Mouse (Mus musculus) layer of hippocampus, postnatal 10 days (tissue): ENCODE results near the gene Fscn2. TPM values are rescaled to one million over a fixed set of nuclear protein-coding genes. Genes with fewer than 3 reads are reported as not detected.
A peak's percentile ranks its signal among the peaks of the same experiment; 100 is the strongest.

Source experiments
- DNase-seq, 2 experiments: peaks; one replicate each; pipeline ENCODE4 v3.0.0; 2021; ENCODE audit warnings: low spot score in 2 of 2
- long read RNA-seq: library from polyadenylated mRNA; stranded (forward); transcript quantifications from one replicate; pipeline ENCODE4 v2.0.0, GENCODE M21; 2023
- total RNA-seq, 2 experiments: library from RNA; stranded (reverse); gene quantifications; 2 replicates each; pipeline ENCODE4 v1.2.3; 2021

The Fscn2 gene
- total RNA-seq: not detected
- long read RNA-seq, partial matches to known transcripts: 0 of 1 reads
- long read RNA-seq, other reads (novel, unspliced or antisense): 1 of 1 reads

DNA sequence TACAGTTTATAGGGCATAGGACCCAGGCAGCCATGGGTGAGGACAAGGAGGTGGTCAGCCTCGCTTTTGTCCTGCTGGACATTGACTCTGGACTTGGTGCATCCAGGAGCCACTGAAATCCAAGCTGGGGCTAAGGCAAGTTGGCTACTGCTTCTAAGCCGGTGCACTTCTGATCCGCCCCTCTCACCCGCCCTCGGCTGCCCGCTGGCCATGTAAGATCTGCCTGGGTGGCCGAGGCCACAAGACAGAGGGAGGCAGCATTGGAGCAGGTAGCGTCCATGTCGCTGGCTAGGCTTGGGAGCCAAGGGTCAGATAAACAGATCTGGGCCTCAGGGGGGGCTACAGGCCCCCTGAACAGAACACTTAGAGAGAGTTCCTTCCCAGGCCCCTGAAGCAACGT is at the start of gene Fscn2:
Gene Fscn2 (plus strand): TSS at position 240 of the 400 bp plus-strand sequence.
- no peak for DNase-seq

DNA sequence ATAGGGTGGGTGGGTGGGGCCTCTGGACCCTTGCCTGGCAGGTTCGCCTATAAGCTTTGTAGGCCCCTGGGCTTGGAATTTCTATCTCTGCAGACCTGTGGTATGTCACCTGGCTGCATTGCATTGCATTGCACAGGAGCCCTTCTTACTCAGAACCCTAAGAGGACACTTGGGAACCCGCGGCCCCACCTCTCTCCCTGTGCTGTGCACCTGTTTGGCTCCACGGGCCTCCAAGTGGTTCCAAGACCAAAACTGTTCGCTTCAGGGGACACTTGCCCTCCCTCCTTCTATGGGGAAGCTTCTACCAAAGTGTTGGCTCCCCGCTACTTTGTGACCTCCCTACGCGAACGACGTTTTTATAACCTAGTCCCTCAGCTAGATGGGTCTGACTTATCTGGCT is 49.8 kb upstream of the Fscn2 start:
- peak in 1 of 2 experiments; percentile 6 for DNase-seq

DNA sequence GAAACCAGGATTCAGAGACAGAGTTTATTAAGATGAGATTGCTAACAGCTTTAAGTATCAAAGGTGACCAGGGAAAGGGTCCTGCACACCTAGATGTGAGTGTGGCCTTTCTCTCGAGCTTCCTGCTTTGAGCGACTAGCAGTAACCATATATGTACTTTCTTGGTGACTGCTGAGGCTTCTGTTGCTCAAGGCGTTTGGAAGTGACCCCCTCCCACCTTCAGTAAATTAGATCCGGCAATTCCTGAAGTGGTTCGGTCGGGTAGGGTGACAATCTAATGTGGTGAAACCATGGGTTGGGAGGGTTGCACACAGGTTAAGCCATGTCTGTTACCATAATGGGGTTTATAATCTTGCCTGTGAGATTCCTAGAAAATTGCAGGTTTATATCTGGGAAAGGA is 49.3 kb upstream of the Fscn2 start:
- DNase-seq: no peak

DNA sequence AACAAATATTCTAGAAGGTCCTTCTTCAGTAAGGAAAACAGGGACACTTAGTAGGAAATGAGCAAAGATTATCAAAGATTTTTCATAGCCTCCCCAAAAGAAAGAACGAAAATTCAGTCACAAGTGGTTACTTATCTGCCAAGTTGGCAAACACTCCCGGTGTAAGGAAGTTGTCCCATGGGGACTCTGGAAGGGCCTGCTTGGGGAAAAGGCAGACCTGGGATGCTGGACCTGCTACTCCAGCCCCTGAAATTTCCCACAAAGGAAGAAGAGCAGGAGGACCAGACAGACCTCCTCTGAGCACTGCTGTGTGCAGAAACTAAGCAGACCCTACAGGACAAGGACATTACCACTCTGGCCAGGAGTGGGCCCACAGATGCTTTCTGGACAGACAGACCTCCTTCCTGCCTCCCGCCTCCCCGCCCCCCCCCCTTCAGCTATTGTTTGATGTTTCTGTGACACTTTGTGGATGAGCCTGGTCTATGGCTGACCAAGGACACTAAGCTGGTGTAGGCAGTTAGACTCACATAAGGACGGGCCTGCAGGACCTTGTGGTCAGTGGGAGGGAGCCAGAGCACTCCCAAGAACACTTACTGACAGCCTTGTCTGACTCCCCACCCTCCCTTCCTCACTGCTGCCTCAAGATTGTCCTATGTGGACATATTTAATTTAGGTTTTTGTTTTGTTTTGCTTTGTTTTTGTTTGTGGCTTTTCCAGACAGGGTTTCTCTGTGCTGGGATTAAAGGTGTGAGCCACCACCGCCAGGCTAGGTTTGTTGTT is 47.2 kb upstream of the Fscn2 start:
- DNase-seq: no peak

DNA sequence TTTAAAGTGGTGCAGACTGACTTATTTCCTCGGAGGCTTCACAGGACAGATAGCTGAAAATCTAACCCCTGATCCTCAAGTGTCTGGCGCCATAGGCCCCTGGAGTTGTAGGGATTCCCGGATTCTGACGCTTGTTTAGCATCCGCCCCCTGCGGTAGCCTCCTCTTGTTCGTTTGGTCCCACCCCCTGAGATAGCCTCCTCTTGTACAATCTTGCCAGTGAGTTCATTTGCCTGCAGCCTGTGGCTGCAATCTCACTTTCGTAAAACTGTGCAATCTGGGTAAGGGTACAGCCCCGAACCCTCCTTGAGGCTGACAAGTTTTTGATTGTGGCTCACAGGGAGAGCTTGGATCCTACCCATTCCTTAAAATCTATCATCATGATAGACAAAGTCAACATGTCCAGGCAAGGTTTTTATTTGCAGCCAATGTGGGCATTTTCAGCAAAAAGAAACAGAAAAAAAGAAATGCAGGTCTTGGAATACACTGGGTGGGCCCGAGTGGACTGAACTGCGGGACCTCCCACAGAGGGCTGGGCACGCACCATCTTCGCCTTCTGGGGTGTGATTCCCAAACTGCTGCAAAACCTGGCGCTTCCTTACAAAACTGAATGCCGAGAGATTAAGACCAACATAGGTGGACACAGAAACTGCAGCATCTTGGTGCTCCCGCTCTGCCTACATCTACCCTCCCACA is 46.5 kb upstream of the Fscn2 start:
- DNase-seq: no peak

DNA sequence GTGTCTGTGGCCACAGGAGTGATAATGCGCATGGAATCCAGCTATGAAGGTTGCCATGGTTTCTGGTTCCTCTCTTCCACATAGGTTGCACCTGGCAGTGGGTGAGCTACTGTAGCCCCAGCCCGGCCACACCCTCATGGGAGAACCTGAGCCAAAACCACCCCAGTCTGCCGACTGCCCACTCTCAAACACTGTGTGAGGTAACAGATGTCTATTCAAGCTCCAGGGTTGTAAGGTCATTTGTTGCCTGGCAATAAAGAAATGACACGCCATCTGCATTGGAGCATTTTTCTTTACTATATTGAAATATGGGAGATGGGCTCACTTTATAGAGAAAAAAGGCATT is 45.9 kb upstream of the Fscn2 start:
- DNase-seq: no peak

DNA sequence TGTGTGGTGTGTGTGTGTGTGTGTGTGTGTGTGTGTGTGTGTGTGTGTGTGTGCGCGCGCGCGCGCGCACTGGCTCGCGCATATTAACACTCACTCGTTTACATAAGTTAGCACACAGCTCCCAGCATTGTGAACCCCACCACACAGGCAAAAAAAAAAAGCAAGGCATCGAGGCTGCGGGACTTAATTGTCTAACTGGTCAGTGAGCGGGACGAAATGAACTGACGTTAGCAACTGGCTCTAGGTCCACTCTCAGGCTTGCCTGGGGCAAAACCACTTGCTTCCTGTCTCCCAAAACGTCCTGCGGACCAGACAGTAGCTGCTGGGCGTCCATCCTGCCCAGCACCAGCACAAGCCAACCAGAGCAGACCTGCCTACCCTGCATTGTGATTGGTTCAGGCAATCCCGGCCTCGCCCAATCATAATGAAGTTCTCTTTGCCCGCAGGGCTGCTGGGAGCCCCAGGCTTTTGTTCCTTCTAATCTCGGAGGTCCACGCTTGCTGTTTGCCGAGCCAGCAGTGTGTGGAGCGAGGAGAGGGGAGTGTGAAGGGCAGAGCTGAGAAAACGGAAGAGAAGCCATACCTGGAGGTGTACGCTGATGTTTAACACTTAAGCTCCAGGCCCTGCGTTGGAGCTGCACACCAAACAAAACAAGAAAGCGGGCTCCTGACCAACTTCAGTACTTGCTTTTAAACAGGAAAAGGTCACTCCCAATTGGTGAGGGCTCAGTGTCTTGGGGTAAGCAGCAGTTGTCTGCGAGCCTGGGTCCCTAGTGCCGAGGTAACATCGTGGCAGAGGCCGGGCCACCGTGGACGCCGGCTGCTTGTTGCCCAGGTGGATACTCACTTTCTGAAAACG is 45.3 kb upstream of the Fscn2 start:
- DNase-seq: peak; percentile 87 to 90

DNA sequence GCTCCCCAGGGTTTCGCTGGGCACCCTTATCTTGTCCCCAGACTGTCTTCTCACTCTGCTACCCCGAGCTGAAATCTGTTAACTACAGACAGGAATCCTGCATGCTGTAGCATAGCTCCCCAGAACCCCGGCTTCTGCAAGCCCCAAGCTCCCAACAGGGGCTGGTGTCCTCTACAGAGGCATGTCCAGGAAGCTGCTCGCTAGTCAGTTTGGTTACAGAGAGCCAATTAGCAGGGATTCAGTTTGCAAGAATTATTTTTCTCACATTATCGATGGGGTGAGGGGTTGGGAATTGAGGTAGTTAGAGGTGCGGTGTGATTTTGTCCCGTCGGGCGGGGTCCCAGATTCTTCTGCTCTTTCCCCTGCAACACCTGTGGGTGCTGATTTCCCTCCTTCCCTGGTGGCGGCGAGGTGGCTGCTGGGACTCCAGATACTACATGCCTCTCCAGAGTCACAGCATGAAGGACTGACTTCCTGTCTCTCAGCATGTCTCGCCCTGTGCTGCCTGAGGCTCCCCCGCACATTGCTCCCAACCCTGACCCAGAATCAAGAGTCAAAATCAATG is 44.6 kb upstream of the Fscn2 start:
- DNase-seq: no peak

DNA sequence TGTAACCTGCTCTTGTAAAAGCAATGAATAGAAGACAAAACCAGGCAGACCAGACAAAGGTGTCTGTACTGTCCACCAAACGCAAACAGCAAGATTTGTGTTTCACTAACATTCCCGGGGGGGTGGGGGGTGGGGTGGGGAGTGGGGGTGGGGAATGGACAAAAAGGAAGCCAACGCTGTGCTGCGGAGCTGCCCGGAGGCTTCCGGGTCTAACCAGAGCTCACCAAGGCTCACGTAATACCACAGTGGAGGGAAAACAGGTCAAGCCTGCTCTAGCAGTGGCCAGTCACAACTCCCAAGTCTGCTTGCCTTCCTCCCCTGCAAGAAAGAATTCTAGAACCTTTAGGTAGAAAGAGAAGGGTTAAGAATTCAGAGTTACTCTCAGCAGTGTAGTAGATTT is 43.9 kb upstream of the Fscn2 start:
- DNase-seq: no peak

DNA sequence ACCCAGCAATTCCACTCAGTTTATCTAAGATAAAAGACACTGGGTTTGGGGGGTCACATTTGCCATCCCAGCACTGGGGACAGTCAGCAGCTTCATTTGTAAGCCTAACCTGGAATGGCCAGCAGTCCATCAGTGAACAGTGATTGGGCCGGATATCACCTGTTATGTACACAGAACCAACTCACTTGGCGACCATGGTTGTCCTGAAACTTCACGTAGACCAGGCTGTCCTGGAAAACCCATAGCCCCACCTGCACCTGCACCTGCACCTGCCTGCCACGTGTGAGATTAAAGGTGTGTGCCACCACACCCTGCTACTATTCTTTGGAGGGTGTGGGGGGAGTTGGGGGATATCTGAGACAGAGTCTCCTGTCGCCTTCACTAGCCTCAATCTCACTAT is 42.0 kb upstream of the Fscn2 start:
- DNase-seq: no peak

DNA sequence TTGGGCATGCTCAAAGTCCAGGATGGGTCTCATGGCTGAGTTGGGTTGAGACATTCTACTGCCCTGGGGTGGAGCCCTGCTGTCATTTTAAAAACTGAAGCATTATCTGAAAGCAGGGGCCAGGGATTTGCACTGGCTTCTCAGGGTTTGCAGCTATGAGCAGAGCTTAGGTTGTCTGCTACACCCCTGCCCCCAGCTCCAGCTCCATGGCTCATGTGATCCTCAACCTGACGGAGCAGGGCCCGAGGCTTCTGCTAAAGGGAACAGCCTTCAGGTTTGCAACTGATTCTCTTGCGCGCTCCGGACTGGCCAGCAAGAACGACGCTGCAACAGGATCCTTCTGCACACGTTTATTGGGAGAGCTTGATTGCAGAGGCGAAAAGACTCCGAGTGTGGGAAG is 41.2 kb upstream of the Fscn2 start:
- no peak for DNase-seq

DNA sequence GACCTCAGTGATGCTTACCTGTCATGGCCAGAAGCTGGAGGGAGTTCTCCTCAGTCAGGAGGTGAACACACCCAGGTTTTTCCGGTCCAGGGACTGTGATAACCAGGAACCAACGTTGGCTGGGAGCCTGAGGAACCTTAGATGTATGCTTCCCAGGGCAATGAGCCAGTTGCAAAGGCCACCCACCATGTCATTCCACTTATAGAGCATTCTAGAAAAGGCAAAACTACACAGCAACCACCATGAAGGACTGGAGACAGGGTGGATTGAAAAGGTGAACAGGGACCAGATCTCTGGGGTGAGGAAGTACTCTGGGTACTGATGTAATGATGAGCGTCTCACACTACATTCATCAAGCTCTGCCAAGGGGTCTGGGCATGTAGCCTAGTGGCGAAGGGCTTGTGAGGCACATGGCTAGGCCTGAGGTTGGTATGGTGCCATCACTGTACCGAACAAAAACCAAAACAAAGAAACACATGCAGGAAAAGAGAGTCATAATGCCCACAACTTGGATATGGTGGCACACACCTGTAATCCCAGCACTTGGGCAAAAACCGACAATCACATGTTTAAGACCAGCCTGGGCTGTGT is 25.8 kb upstream of the Fscn2 start:
- no peak for DNase-seq

DNA sequence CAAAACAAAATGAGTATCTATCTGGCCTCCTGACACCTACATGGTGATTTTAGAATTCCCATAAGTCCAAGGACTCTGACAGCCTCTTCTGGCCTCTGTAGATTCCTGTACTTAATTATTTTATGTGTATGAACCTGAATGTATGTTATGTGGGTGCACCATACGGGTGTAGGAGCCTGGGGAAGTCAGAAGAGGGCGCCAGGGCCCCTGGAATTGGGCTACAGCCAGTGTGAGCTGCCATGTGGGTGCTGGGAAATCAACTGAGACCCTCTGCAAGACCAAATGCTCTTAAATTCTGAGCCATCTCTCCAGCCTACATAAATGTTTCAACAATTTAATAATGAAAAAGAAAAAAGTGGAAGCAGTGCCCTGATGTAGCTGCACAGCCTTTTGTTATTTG is 23.9 kb upstream of the Fscn2 start:
- no peak for DNase-seq

DNA sequence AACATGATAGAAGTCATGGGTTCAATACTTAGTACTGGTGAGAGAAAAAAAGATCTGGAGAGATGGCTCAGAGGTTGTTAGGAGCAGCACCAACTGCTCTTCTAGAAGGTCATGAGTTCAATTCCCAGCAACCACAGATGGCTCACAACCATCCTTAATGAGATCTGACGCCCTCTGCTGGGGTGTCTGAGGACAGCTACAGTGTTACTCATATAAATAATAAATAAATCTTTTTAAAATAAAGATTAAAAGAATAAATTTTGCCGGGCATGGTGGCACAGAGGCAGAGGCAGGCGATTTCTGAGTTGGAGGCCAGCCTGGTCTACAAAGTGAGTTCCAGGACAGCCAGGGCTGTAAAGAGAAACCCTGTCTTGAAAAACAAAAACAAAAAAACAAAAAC is 22.5 kb upstream of the Fscn2 start:
- DNase-seq: no peak

DNA sequence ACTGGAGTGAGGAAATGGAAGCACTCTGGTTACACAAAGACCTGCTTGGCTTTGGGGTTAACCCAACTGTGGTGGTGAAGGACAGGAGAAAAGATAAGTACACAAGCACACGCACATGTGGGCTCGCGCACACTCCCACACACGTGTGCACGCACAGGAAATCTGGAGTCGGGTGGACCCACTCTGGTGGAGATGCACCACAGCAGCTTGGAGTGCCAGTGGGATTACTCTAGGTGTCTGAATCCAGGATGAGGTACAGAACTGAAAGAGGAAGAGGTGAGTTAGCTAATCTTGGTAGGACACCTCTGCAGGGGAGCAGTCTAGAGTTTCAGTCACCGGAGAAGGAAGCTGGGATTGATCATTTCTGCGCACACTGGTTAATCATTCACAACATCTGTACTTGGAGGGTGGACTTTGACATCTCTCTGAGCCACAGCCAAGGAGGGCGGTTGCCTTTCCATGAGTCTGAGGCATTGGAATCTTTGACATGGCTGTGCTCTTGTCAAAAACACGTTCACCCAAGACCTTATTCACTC is 21.3 kb upstream of the Fscn2 start:
- DNase-seq: no peak

DNA sequence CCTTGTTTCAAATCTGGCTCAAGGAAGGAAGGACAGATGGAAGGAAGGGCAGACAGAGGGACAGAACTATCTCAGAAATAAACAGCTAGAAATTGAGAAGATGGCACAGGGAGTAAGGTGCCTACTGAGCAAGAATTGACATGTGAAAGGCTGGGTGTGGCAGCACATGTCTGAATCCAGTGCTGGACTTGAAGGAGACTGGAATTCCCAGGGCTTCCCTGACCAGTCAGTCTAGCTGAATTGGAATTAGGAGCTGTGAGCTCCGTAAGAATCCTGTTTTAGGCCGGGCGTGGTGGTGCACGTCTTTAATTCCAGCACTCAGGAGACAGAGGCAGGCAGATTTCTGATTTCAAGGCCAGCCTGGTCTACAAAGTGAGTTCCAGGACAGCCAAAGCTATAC is 19.7 kb upstream of the Fscn2 start:
- DNase-seq: no peak

DNA sequence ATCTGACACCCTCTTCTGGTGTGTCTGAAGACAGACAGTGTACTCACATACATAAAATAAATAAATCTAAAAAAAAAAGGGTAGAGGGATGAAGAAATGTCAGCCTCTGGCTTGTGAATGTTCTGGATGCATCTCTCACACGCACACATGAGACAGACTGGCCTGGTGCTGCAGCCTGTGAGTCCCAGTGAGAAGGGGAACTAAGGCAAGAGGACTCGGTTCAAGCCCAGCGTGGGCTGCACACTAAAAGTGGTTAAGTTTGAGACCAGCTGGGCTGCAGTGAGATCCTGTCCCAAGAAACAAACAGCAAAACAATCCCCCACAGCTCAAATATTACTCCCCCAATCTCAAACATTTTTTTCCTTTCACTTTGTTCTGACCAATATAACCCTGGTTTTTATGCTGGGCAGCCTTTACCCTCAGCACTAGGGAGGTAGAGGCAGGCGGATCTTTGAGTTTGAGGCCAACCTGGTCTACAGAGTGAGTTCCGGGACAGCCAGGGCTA is 18.6 kb upstream of the Fscn2 start:
- DNase-seq: no peak

DNA sequence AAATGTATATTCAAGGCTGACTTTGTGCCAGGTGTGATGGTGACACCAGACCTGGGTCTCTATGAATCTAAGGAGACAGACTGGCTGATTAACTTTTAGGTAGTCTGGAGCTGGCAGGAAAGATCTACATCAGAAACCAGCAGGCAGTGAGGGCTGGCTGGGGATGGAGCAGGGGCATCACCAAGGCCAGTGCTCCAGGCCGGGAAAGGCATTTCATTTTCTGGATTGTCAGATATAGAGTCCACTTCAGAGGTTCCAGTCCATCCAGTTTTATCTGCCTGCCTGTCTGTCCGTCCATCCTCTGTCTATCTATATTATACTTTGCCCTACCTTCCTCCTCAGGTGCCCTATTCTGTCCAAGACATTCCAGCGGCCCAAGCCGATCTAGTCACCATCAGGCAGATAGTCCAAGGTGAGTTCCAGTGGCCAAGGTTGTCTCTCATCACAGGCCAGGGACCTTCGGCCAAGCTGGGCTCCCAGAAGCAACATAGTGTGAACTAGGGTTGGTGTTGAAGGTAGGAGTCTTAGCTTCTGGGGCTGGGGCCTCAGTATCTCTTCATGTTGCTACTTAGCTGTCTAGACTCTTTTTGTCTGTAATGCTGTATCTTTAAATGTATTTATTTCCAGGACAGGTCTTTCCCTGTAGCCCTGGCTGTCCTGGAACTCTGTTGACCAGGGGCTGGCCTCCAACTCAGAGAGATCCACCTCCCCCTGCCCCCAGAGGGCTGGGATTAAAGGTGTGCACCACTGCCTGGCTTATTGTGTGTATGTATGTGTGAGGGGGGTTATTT is 17.6 kb upstream of the Fscn2 start:
- peak in 1 of 2 experiments; percentile 14 for DNase-seq

DNA sequence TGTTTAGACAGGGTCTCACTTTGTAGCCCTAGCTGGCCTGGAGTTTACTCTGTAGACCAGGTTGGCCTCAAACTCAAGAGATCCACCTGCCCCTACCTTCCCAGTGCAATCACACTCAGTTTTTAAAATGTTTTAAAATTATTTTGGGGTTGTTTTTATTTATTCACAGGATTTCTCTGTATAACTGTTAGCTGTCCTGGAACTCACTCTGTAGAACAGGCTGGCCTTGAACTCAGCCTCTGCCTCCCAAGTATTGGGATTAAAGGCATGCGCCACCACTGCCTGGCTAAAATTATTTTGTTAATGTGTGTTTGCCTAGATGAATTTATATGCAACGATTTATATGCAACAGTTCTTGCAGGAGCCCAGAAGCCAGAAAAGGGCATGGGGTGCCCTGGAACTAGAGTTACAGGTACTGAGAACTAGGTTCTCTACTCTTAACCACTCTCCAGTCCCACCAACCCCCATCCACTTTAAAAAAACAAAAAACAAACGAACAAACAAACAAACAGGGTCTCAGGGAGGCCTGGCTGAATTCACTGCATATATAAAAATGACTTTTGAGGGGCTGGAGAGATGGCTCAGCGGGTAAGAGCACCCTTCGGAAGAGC is 16.9 kb upstream of the Fscn2 start:
- peak in 1 of 2 experiments; percentile 15 for DNase-seq
